Mouse (Mus musculus): ENCODE measurements around the gene Shprh. TPM values are rescaled to one million over a fixed set of nuclear protein-coding genes. Genes with fewer than 3 reads are reported as not detected.
"Not testable (repeated sequence)": the region's sequence is repeated elsewhere in the genome, so short reads cannot be mapped to it uniquely, and the experiment has no call there.

Gene Shprh
- polyA plus RNA-seq, 1 experiment: 13.3 TPM

GRCm38 (mm10) chr10:11229545-11230178 is 80.4 kb downstream of the Shprh start:
- Histone ChIP-seq H3K27ac (ENCODE audit: insufficient read depth, low read length) (no peak overlapping the region), H3K4me3 (ENCODE audit: insufficient read depth, low read length) (no peak overlapping the region), H3K4me1 (ENCODE audit: control insufficient read depth, insufficient read depth, low read length) (no peaks in the 10 kb centered on the region)
- TF ChIP-seq CTCF (IDR thresholded peaks at IDR 0.05; ENCODE audit: extremely low read depth, insufficient read depth, low read length) (no peak), POLR2A (IDR thresholded peaks at IDR 0.05; ENCODE audit: extremely low read depth, insufficient read depth, low read length) (no peak)

GRCm38 (mm10) chr10:11233208-11233607 is 84.0 kb downstream of the Shprh start:
- no peak overlapping the region for H3K27ac ChIP-seq (ENCODE audit: insufficient read depth, low read length)
- no peaks in the 10 kb centered on the region for H3K4me1 ChIP-seq (ENCODE audit: control insufficient read depth, insufficient read depth, low read length)
- TF ChIP-seq POLR2A (IDR thresholded peaks at IDR 0.05; ENCODE audit: extremely low read depth, insufficient read depth, low read length) (no peak), CTCF (IDR thresholded peaks at IDR 0.05; ENCODE audit: extremely low read depth, insufficient read depth, low read length) (no peak)
- H3K4me3 ChIP-seq (ENCODE audit: insufficient read depth, low read length): no peak overlapping the region

GRCm38 (mm10) chr10:11242988-11243387 is 93.8 kb downstream of the Shprh start:
- not testable (repeated sequence) for H3K27ac ChIP-seq (ENCODE audit: insufficient read depth, low read length); H3K4me1 ChIP-seq (ENCODE audit: control insufficient read depth, insufficient read depth, low read length); H3K4me3 ChIP-seq (ENCODE audit: insufficient read depth, low read length)

- Histone ChIP-seq H3K4me3 (ENCODE audit: insufficient read depth, low read length) (no peak overlapping the region), H3K27ac (ENCODE audit: insufficient read depth, low read length) (no peak overlapping the region), H3K4me1 (ENCODE audit: control insufficient read depth, insufficient read depth, low read length) (no peaks in the 10 kb centered on the region)
- TF ChIP-seq POLR2A (IDR thresholded peaks at IDR 0.05; ENCODE audit: extremely low read depth, insufficient read depth, low read length) (no peak), CTCF (IDR thresholded peaks at IDR 0.05; ENCODE audit: extremely low read depth, insufficient read depth, low read length) (no peak)
These were observed 99.0 kb downstream of the Shprh start for GRCm38 (mm10) chr10:11248210-11248609.

- Histone ChIP-seq H3K4me1 (ENCODE audit: control insufficient read depth, insufficient read depth, low read length) (no peaks in the 10 kb centered on the region), H3K27ac (ENCODE audit: insufficient read depth, low read length) (no peak overlapping the region), H3K4me3 (ENCODE audit: insufficient read depth, low read length) (no peak overlapping the region)
- TF ChIP-seq CTCF (IDR thresholded peaks at IDR 0.05; ENCODE audit: extremely low read depth, insufficient read depth, low read length) (no peak), POLR2A (IDR thresholded peaks at IDR 0.05; ENCODE audit: extremely low read depth, insufficient read depth, low read length) (no peak)
These were observed 101.2 kb downstream of the Shprh start for GRCm38 (mm10) chr10:11250247-11250997.

GRCm38 (mm10) chr10:11253581-11253980 is 104.4 kb downstream of the Shprh start:
- not testable (repeated sequence) for H3K4me3 ChIP-seq (ENCODE audit: insufficient read depth, low read length); H3K27ac ChIP-seq (ENCODE audit: insufficient read depth, low read length); H3K4me1 ChIP-seq (ENCODE audit: control insufficient read depth, insufficient read depth, low read length)

GRCm38 (mm10) chr10:11260119-11260518 is 110.9 kb downstream of the Shprh start:
- TF ChIP-seq POLR2A (IDR thresholded peaks at IDR 0.05; ENCODE audit: extremely low read depth, insufficient read depth, low read length) (no peak), CTCF (IDR thresholded peaks at IDR 0.05; ENCODE audit: extremely low read depth, insufficient read depth, low read length) (no peak)

GRCm38 (mm10) chr10:11262292-11262691 is 113.1 kb downstream of the Shprh start:
- not testable (repeated sequence) for H3K4me1 ChIP-seq (ENCODE audit: control insufficient read depth, insufficient read depth, low read length); H3K27ac ChIP-seq (ENCODE audit: insufficient read depth, low read length); H3K4me3 ChIP-seq (ENCODE audit: insufficient read depth, low read length)

More at GRCm38 (mm10) chr10:11260119-11260518, 110.9 kb downstream of the Shprh start:
- H3K4me1 ChIP-seq (ENCODE audit: control insufficient read depth, insufficient read depth, low read length): no peaks in the 10 kb centered on the region
- no peak overlapping the region for H3K4me3 ChIP-seq (ENCODE audit: insufficient read depth, low read length)
- H3K27ac ChIP-seq (ENCODE audit: insufficient read depth, low read length): no peak overlapping the region

GRCm38 (mm10) chr10:11263795-11264194 is 114.6 kb downstream of the Shprh start:
- H3K4me3 ChIP-seq (ENCODE audit: insufficient read depth, low read length); H3K4me1 ChIP-seq (ENCODE audit: control insufficient read depth, insufficient read depth, low read length); H3K27ac ChIP-seq (ENCODE audit: insufficient read depth, low read length): not testable (repeated sequence)

Other genes starting within 250 kb of the Shprh start
- 14.4 and 15.5 TPM in 2 replicates for gene Grm1, start 67.1 kb upstream of the Shprh start, polyA plus RNA-seq (2012; rRNA removed)
- 3.6 and 3.9 TPM in 2 replicates for gene Fbxo30, start 131.9 kb downstream of the Shprh start, polyA plus RNA-seq (2012; rRNA removed)
- gene Epm2a, start 194.0 kb downstream of the Shprh start, polyA plus RNA-seq (2012; rRNA removed): 20.3 and 21.7 TPM in 2 replicates